Mouse (Mus musculus) C2C12 (cell line): ENCODE data around the gene Tnrc18. TPM values are rescaled to one million over a fixed set of nuclear protein-coding genes. Genes with fewer than 3 reads are reported as not detected.

ENCODE experiments used
- H3K27me3 ChIP-seq: one replicate; pipeline ENCODE4 v1.6.1; 2011; ENCODE audit not compliant: control insufficient read depth, insufficient read depth, insufficient read length
- H3K36me3 ChIP-seq: one replicate; pipeline ENCODE4 v1.6.1; 2011; ENCODE audit not compliant: control insufficient read depth, insufficient read depth
- H3K4me3 ChIP-seq: one replicate; pipeline ENCODE4 v1.5.1; 2011; ENCODE audit warnings: mild to moderate bottlenecking, control low read depth; ENCODE audit not compliant: poor library complexity, insufficient read depth, severe bottlenecking
- H3K79me2 ChIP-seq: one replicate; pipeline ENCODE4 v1.6.1; 2011; ENCODE audit not compliant: control insufficient read depth, insufficient read depth
- H3K79me3 ChIP-seq: one replicate; pipeline ENCODE4 v1.6.1; 2011; ENCODE audit warnings: low read depth, control low read depth
- H3ac ChIP-seq: one replicate; pipeline ENCODE3; 2011; ENCODE audit warnings: low read depth; ENCODE audit not compliant: control insufficient read depth, insufficient read length
- CEBPB ChIP-seq: IDR thresholded peaks from one replicate; pipeline ENCODE4 v1.6.1; 2011; ENCODE audit warnings: low read depth, mild to moderate bottlenecking, control low read depth, moderate library complexity
- CTCF ChIP-seq: IDR thresholded peaks from one replicate; pipeline ENCODE4 v1.5.1; 2011; ENCODE audit not compliant: control insufficient read depth, insufficient read depth, insufficient read length
- FOSL1 ChIP-seq: IDR thresholded peaks from one replicate; pipeline ENCODE4 v1.8.0; 2011; ENCODE audit warnings: mild to moderate bottlenecking, low read length; ENCODE audit not compliant: poor library complexity, insufficient read depth, severe bottlenecking
- MAX ChIP-seq: IDR thresholded peaks from one replicate; pipeline ENCODE4 v1.6.1; 2011; ENCODE audit warnings: mild to moderate bottlenecking, control low read depth
- MYOD1 ChIP-seq: IDR thresholded peaks from one replicate; pipeline ENCODE4 v1.6.1; 2011; ENCODE audit warnings: low read depth; ENCODE audit not compliant: control insufficient read depth, insufficient read length
- MYOG ChIP-seq: IDR thresholded peaks from one replicate; pipeline ENCODE4 v1.6.1; 2011; ENCODE audit not compliant: control insufficient read depth, insufficient read length; ENCODE audit errors: extremely low read depth
- USF1 ChIP-seq: IDR thresholded peaks from one replicate; pipeline ENCODE4 v1.6.1; 2011; ENCODE audit warnings: low read depth, mild to moderate bottlenecking, control low read depth, moderate library complexity
- polyA plus RNA-seq: library from polyadenylated mRNA; unstranded; fragments of >200 nt; fragmentation: generic; extraction: Trizol; gene quantifications from one replicate; pipeline ENCODE4 v1.2.1, GENCODE M21; 2012; ENCODE audit warnings: missing spikeins

Gene Tnrc18
- polyA plus RNA-seq, 1 experiment = 44.3 TPM

GRCm38 (mm10) chr5:142821266-142821973 lies 4.0 kb upstream of the Tnrc18 start:
- TF ChIP-seq CEBPB = no peak
- peak; percentile 41 for TF ChIP-seq MYOD1
- TF ChIP-seq MAX = peak; percentile 69
- TF ChIP-seq USF1 = no peak
- TF ChIP-seq CTCF = no peak
- Histone ChIP-seq H3K36me3 (no peaks in the 10 kb centered on the region), H3K4me3 (peak overlapping the region; percentile 75)

GRCm38 (mm10) chr5:142820276-142821265 lies 3.1 kb upstream of the Tnrc18 start:
- no peaks in the 10 kb centered on the region for H3K27me3 ChIP-seq
- peak overlapping the region; percentile 75 for H3K4me3 ChIP-seq
- TF ChIP-seq FOSL1 = no peak
- no peak for TF ChIP-seq MYOG
- TF ChIP-seq USF1 = no peak
- TF ChIP-seq CEBPB = no peak
- TF ChIP-seq MYOD1 = no peak
- no peak for TF ChIP-seq CTCF
- TF ChIP-seq MAX = no peak
- peak overlapping the region; percentile 98 for H3ac ChIP-seq
- peaks cover 45% of the 10 kb centered on the region for H3K79me3 ChIP-seq
- peaks cover 64% of the 10 kb centered on the region for H3K79me2 ChIP-seq
- no peaks in the 10 kb centered on the region for H3K36me3 ChIP-seq

More at GRCm38 (mm10) chr5:142821266-142821973, 4.0 kb upstream of the Tnrc18 start:
- peak overlapping the region; percentile 98 for H3ac ChIP-seq
- no peaks in the 10 kb centered on the region for H3K27me3 ChIP-seq
- peaks cover 55% of the 10 kb centered on the region for H3K79me2 ChIP-seq
- H3K79me3 ChIP-seq = peaks cover 36% of the 10 kb centered on the region

- peaks cover 51% of the 10 kb centered on the region for H3K79me3 ChIP-seq
- peaks cover 67% of the 10 kb centered on the region for H3K79me2 ChIP-seq
- no peaks in the 10 kb centered on the region for H3K27me3 ChIP-seq
- peaks cover 2% of the 10 kb centered on the region for H3K36me3 ChIP-seq
- no peak for TF ChIP-seq CTCF
- no peak for TF ChIP-seq USF1
- TF ChIP-seq FOSL1 = no peak
- no peak for TF ChIP-seq MYOD1
- TF ChIP-seq CEBPB = no peak
- no peak for TF ChIP-seq MYOG
- no peak for TF ChIP-seq MAX
- peak overlapping the region; percentile 98 for H3ac ChIP-seq
- H3K4me3 ChIP-seq = peak overlapping the region; percentile 75
Measured at GRCm38 (mm10) chr5:142819385-142820275, 2.2 kb upstream of the Tnrc18 start.

- Histone ChIP-seq H3K79me2 (peaks cover 73% of the 10 kb centered on the region), H3K4me3 (peak overlapping the region; percentile 75), H3K27me3 (no peaks in the 10 kb centered on the region), H3ac (peak overlapping the region; percentile 85), H3K36me3 (peaks cover 5% of the 10 kb centered on the region), H3K79me3 (peaks cover 60% of the 10 kb centered on the region)
- TF ChIP-seq MYOG = no peak
Measured at GRCm38 (mm10) chr5:142818435-142819360, 1.2 kb upstream of the Tnrc18 start.
